Mouse (Mus musculus) brain, adult 2 months (tissue): ENCODE data around the gene Kcnt2.
A peak's percentile ranks its signal among the peaks of the same experiment; 100 is the strongest.

Experiments used
- DNase-seq: peaks from one replicate; pipeline ENCODE4 v3.0.0; 2011; ENCODE audit warnings: low read depth, low spot score

The Kcnt2 gene

GRCm38 (mm10) chr1:140373532-140373931 is 127.6 kb downstream of the Kcnt2 start:
- DNase-seq = peak; percentile 48

DNA sequence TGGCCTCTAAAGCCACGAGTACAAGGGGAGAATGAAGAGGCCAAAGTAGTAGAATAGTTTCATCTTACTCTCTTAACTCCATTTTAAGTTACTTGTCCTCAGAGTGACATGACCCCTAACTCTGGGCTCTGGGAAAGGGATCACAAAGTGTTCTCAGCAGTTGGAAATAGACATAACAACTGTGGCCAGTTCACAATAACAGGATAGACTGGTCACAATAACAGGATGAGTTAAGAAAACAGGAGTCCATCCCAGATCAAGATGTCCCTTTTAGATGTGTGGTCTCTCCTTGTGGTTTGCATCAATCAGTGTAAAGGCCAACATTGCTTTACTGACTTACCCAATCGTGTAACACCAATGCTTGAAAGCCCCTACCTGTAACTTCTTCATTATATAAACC is 132.8 kb downstream of the Kcnt2 start:
- DNase-seq = no peak

DNA sequence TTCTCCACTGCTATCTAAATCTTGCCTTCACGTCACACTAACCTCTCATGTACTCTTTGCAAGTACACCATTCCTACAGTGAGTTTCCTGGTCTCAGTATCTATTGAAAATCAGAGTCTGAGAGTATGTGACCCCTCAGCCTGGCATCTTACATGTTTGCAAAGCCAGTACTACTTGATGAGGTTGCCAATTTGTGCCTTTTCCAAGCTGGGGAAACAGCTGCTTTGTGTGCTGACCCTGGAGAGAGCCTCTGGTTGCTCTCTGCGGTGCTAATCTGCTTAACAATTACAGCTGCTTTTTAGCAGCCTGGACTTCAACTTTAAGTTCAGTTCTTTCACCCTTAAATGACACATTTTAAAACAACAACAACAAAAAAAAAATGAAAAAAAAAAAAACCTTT is 133.6 kb downstream of the Kcnt2 start:
- DNase-seq = no peak

DNA sequence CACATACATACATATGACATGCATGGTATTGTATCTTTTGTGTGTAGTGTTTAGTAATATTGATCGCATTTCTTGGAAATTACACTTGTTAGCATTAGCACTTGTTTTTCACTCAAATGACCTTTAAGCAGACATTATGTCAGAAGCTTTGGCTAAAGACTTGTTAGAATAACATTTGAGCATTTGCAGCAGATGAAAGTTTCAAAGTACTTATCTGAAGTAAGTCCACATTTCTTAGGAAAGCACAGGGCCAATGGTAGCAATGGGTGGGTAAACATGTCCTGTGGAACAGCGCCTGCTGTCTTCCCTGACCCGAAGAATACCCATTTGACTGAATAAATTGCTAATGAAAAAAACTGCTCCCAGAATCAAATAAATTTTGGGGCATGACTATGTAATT is 135.1 kb downstream of the Kcnt2 start:
- no peak for DNase-seq

GRCm38 (mm10) chr1:140390301-140390700 is 144.3 kb downstream of the Kcnt2 start:
- no peak for DNase-seq

GRCm38 (mm10) chr1:140397756-140398155 is 151.8 kb downstream of the Kcnt2 start:
- peak; percentile 37 for DNase-seq

GRCm38 (mm10) chr1:140406631-140407288 is 160.8 kb downstream of the Kcnt2 start:
- no peak for DNase-seq

- DNase-seq = no peak
These were observed 169.8 kb downstream of the Kcnt2 start for GRCm38 (mm10) chr1:140415761-140416160.

GRCm38 (mm10) chr1:140422954-140423353 is 177.0 kb downstream of the Kcnt2 start:
- DNase-seq = no peak

GRCm38 (mm10) chr1:140429284-140429850 is 183.4 kb downstream of the Kcnt2 start:
- DNase-seq = no peak

- no peak for DNase-seq
These were observed 186.1 kb downstream of the Kcnt2 start for GRCm38 (mm10) chr1:140432039-140432438.

GRCm38 (mm10) chr1:140434791-140435190 is 188.8 kb downstream of the Kcnt2 start:
- peak; percentile 68 for DNase-seq

GRCm38 (mm10) chr1:140438176-140438575 is 192.2 kb downstream of the Kcnt2 start:
- peak; percentile 44 for DNase-seq

DNA sequence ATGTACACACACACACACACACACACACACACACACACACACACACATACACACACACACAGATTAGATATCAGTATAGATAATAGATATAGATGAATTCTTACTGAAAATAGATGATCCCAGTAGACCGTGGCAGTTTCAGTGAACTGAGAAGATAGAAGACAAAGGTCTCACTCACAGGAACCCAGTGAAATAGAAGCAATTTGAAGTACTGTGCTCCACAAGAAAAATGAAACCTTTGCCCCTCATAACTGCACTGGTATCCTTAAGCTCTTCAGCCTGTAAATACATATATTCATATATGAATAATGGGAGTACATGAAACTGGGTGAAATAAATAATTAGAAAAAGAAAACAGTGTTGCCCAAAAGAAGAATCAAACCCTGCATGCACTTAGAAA is 197.9 kb downstream of the Kcnt2 start:
- no peak for DNase-seq

GRCm38 (mm10) chr1:140444394-140444793 is 198.4 kb downstream of the Kcnt2 start:
- DNase-seq = no peak

DNA sequence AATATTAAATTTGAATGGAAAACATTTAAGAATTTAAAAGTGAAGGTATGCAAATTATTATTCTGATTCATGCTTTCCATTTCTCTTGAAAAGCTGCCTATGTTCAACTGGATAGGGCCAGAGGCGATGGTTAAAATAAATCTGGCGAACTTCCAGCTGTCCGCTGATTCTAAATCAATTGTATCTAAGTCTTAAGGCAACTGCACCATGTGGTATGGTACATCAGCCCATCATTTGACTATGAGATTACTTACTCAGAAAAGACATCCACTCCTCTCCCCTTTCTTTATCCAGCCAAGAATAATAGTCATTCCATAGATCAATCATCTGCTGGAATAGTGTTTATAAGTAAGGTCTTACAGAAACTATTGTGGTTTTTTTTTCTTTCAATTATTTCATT is 205.5 kb downstream of the Kcnt2 start:
- DNase-seq = no peak

GRCm38 (mm10) chr1:140451924-140452323 is 206.0 kb downstream of the Kcnt2 start:
- no peak for DNase-seq

GRCm38 (mm10) chr1:140455903-140456302 is 209.9 kb downstream of the Kcnt2 start:
- DNase-seq = no peak

- DNase-seq = peak; percentile 48
These were observed 210.9 kb downstream of the Kcnt2 start for GRCm38 (mm10) chr1:140456873-140457272.

DNA sequence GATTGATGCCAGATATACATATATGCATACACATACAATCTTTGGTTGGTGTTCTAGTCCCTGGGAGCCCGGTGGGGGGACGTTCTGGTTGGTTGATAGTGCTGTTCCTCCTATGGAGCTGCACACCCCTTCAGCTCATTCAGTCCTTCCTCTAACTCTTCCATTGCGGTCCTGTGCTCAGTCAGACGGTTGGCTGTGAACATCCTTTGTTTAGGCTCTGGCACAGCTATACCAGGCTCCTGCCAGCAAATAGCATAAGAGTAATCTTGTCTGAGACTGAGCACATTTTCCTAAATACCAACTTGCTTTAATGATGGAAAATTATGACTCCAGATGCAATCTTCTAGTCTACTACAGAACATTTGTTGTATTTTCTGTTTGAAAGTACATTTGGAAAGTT is 222.4 kb downstream of the Kcnt2 start:
- DNase-seq = peak; percentile 43

- DNase-seq = no peak
These were observed 223.6 kb downstream of the Kcnt2 start for GRCm38 (mm10) chr1:140469586-140469985.

DNA sequence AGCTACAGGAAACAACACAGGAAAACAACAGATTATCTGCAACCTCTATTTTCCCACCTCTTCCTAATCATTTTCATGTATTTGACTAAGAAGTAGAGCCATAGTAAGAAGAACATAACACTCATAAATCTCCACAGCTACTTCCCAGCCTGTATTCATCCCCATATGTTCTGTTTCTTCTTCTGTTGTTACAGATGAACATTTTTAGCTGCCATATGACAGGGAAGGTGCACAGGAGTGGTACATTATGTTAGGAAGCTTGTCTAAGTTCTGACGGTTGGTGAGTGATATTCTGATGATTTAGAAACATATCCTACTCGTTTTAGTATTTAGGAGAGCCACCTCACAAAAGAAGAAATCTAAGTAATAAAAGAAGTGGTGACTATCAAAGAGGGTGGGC is 231.0 kb downstream of the Kcnt2 start:
- peak; percentile 65 for DNase-seq

DNA sequence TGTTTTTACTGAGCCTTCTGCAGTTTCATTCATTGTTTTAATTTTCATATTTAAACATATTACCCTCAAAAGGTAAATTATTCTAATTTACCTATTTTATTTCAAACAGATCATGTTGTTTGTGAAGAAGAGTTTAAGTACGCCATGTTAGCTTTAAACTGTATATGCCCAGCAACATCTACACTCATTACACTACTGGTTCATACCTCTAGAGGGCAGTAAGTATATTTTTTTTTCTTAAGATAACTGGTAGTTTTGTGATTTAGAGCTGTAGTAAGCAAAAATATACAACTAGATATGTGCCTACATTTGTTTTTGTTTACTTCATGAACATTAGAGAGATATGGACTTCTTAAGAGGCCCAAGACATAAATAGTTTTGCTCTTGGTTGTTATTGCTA is 238.1 kb downstream of the Kcnt2 start:
- no peak for DNase-seq

- DNase-seq = peak; percentile 88
These were observed 243.9 kb downstream of the Kcnt2 start for GRCm38 (mm10) chr1:140489816-140490215.
